Mouse (Mus musculus): ENCODE measurements around the gene Dnase2a.
"Not testable (repeated sequence)": the region's sequence is repeated elsewhere in the genome, so short reads cannot be mapped to it uniquely, and the experiment has no call there.

The Dnase2a gene

DNA sequence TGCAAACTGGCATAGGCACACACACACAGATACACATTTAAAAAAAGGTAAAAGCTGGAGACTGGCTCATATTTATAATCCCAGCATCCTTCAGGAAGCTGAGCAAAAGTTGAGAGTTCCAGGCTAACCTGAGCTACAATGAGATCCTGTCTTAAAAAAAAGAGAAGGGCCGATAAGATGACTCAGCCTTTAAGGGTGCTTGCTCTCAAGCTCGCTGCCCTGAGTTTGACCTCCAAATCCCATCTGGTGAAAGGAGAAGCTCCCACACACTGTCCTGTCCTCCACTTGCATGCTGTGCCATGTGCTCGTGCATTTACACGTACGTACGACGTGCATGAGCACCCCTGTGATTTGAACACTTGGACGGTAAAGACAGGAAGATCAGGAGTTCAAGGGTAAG is 867 bp upstream of the Dnase2a start:
- DNase-seq (ENCODE audit: low spot score in 2 of 2): no peak

DNA sequence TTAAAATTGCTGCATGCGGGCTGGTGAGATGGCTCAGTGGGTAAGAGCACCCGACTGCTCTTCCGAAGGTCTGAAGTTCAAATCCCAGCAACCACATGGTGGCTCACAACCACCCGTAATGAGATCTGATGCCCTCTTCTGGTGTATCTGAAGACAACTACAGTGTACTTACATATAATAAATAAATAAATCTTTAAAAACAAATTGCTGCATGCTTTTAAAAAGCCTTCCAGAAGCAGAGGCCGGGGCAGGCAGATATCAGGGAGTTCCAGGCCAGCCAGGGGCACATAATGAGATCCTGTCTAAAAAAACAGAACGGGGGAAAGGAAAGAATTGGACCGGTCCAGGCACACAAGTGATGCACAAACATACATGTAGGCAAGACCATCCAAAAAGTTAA is 381 bp upstream of the Dnase2a start:
- not testable (repeated sequence) for DNase-seq (ENCODE audit: low spot score in 2 of 2)

DNA sequence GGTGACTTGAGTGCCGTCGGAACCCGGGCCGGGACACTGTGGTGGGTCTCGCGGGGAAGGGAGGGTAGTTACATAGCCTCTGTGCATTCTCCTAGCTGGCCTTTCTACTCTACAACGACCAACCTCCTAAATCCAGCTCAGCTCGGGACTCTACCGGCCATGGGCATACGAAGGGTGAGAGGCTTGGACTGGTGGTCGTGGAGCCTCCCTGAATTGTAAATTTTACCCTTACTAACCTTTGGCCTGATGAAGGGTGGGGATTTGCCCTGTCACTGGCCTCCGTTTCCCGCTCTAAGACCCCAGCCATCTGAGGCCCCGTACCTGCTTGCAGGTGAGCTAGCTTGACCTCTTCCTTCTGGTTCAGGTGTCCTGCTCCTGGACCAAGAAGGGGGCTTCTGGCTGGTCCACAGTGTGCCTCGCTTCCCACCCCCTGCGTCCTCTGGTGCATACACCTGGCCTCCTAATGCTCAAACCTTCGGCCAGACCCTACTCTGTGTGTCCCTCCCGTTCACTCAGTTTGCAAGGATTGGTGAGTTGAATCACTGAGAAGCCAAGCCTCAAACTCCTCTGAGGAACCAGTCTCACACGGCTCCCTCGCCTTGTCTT is 905 bp downstream of the Dnase2a start:
- no peak for DNase-seq (ENCODE audit: low spot score in 2 of 2)

DNA sequence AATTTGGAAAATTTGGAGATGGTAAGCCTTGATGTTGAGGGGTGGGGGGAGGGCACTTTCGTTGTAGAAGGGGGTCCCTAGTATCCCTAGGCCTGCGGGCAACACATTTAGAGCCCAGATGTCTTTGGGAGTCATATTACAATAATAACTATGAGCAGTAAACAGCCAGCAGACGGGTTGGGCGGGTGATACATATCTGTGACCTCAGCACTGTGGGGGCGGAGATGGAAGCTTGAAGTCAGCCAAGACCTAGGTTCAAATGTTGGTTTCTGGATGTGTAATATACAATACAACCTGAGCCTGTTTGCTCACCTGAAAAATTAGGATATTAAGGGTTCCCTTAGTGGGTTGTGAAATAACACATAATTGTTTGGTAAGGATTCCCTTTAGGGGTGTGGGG is 1.6 kb downstream of the Dnase2a start:
- no peak for DNase-seq (ENCODE audit: low spot score in 2 of 2)

DNA sequence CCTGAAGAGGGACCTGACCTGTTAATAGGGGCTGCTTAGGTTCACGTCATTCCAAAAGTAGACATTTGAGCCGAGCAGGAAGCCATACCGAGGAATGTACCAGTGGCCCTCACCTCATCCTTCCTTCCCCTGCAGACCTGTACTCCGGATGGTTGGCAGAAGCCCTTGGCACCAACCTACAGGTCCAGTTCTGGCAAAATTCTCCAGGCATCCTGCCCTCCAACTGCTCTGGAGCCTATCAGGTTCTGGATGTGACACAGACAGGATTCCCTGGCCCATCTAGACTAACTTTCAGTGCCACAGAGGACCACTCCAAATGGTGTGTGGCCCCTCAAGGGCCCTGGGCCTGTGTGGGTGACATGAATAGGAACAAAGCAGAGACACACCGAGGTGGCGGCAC is 2.2 kb downstream of the Dnase2a start:
- no peak for DNase-seq (ENCODE audit: low spot score in 2 of 2)

DNA sequence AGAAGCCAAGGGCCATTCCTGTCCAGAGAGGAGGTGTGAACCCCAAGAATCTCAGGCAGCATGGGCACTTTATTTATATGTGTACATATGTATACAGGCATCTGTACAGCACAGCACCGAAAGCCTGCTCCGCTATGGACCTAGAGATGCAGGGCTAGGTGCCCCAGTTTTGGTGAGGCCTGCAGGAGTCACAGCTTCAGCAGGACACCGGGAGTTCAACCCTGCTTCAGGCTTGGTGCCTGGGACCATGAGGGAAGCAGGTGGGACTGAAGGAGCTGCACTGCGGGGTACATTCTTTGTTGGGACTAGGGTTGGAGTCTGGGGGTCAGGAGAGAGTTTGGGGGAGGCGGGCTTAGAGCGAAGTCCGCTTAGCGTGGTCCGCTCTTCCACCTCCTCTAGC is 3.5 kb downstream of the Dnase2a start:
- DNase-seq (ENCODE audit: low spot score in 2 of 2): no peak

DNA sequence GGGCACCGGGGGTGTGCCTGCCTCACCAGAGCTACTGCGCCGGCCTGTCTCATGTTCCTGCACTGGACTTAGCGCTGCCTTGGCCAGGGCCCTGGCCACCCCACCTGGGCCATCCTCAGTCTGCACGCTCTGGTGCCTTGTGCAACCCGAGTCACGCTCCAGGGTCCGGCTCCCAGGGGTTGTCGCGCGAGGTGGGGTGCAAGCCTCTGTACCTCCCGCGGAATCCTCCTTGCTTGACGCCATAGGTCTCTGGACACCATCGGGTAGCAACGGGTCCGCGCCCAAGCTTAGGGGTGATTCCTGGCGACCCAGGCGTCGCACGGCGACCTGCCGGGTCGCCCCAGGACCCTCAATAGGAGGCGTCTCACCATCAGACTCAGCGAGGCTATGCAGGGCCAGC is 4.0 kb downstream of the Dnase2a start:
- DNase-seq (ENCODE audit: low spot score in 2 of 2): no peak

DNA sequence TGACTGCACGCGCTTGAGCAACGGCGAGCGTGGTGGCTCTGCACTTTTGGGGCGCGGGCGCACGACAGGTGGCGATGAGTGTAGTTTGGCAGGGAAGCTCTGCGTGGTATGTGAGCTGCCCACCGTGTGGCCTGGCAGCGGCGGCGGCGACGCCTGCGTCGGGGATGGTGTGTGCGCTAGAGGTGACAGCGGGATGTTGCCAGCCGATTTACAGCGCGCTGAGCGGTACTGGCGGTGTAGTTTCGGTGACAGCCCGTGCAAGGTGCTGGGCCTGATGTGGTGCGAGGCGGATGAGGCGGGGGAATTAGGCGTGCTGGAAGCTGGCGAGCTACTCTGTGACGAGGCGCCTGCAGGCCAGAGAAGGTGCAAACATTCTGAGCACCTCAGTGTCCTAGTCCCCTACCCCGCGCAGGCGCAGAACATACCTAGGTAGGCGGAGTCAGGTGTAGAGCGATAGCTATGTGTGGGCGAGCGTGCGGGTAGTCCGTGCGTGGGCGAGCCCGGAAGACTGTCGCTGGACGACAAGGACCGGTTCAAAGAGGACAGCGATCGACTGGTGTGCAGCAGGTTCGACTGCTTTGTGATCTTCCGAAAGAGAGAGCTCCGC is 4.6 kb downstream of the Dnase2a start:
- DNase-seq (ENCODE audit: low spot score in 2 of 2): peak in 1 of 2 experiments; percentile 63

DNA sequence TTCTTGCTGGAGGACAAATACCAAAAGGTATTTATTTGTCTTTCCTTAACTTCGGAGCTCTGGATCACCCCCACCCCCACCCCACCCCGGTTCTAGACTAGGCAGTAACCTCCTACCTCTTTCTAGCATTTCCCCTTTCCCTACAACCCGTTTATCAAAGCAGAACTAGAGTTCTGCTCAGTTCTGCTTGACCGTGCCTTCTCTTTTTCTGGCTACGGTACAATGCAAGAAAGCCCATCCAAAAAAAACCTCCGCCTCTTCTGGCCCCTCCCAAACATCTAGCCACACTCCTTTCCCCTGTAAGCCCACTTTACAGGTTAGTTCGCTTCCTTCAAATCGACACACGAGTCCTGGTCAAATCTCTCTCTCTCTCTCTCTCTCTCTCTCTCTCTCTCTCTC is 5.1 kb downstream of the Dnase2a start:
- DNase-seq (ENCODE audit: low spot score in 2 of 2): no peak

DNA sequence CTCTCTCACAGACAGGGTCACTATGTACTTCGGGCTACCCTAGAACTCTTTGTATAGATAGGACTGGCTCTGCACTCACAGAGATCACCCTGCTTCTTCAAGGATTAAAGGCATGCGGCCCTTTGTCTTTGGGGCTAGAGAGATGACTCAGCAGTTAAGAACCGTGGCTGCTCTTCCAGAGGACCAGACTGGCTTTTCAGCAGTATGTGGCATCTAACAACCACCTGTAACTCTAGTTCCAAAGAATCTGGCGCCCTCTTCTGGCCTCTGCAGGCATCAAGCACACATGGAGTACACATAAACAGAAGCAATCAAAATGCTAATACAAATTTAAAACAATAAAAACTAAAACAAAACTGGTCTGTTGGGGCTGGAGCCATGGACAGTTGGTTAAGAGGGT is 5.6 kb downstream of the Dnase2a start:
- peak in 1 of 2 experiments; percentile 51 for DNase-seq (ENCODE audit: low spot score in 2 of 2)

DNA sequence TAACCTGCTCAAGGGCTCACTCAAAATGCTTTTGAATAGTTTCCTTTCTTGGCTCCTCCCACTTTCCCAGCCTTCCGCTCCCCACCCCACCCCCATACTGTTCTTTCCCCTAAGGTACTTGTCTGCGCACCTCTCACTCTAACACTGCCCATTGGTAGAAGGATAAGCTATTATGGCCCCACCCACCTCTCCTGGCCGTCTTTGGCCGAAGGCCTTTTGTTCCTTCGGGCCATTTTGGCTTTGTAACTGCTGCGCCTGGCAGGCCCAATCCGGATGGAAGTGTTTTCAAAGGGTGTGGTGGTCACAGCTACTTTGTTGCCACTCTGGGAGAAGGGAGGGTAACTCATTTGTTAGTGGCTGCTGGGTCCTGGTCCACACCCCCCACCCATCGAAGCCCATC is 6.9 kb downstream of the Dnase2a start:
- no peak for DNase-seq (ENCODE audit: low spot score in 2 of 2)

DNA sequence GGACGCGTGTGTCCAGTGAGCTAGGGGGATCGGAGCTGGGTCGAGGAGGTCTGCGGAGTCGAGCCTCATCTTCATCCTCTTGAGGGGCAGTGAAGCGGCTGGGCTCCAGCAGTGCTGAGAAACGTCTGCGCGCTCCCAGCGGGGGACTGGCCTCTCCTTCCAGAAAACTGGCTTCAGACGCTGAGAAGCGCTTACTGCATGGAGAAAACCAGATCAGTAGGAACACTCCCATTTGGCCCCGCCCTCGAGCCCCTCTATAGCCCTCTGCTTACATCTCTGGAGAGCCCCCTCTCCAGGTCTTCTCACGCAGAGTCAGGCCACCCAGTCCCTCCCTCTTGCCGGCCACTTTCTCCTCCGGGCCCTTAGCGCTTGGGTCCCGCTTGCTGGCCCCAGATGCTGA is 9.4 kb downstream of the Dnase2a start:
- no peak for DNase-seq (ENCODE audit: low spot score in 2 of 2)

DNA sequence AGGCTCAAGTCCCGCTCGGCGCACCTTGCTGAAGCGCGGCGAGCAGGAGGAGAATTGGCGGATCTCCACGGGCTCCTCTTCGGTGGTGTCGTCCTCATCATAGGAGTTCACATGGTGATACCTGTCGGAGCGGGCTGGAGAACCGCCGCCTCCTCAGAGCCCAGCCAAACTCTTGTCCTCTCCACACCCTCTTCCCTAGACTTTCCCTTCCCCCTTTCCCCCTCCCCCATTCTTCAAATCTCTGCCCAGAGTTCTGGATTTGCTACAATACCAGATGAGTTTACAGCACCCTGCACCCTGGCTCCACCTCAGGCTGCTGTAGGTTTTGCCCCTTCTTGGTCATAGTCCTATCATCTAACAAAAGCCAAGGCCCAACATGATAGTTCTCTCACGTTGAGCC is 10.3 kb downstream of the Dnase2a start:
- no peak for DNase-seq (ENCODE audit: low spot score in 2 of 2)

DNA sequence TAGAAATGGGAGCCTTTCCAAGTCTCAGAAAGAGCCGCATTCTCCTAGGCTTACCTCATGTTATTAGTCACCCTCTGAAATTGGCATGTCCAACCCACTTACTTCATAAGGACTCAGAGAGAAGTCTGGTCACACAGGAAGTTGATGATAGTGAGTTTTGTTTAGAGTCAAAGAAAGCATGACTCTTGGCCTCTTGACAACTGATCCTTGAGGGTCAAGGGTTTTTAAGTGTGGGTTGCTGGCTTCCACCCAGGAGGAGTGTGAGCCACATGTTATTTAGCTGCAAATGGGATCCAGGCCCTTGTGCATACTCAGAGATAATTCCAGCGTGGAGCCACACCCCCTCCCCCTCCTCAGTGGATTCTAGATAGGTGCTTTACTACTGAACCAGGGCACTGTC is 13.2 kb downstream of the Dnase2a start:
- no peak for DNase-seq (ENCODE audit: low spot score in 2 of 2)

DNA sequence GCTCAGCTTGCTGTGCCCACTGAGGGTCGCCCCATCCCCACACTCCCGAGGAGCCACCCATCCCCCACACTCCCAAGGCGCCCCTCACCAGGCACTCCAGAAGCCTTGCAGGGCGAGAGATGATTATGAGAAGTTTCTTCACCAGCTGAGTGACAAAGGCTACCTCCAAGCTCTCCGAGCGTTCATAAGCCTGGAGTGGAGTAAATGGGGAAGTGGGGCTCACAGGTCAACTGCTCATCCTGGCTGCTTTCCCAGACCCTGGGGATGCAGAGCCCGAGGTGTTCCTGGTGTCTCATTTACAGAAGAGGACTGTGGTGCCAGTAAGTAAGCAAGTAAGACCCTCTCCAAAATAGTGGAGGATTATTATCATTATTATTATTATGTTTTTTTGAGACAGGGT is 17.2 kb downstream of the Dnase2a start:
- no peak for DNase-seq (ENCODE audit: low spot score in 2 of 2)

DNA sequence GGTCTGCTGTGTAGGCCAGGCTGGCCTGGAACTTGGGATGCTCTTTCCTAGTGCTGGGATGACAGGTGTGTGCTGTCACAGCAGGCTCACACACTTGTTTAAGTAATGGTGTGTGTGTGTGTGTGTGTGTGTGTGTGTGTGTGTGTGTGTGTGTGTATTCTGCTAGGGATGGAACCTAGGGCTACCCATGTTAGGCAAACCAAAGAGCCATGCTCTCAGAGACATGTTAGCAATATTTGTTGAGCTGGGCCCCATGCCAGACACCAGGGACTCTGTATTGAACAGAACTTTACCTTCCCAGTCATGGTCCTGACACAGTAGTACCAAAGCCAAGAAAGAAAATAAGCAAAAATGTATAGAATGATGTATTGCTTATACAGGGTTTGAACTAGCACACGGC is 19.2 kb downstream of the Dnase2a start:
- DNase-seq (ENCODE audit: low spot score in 2 of 2): no peak

DNA sequence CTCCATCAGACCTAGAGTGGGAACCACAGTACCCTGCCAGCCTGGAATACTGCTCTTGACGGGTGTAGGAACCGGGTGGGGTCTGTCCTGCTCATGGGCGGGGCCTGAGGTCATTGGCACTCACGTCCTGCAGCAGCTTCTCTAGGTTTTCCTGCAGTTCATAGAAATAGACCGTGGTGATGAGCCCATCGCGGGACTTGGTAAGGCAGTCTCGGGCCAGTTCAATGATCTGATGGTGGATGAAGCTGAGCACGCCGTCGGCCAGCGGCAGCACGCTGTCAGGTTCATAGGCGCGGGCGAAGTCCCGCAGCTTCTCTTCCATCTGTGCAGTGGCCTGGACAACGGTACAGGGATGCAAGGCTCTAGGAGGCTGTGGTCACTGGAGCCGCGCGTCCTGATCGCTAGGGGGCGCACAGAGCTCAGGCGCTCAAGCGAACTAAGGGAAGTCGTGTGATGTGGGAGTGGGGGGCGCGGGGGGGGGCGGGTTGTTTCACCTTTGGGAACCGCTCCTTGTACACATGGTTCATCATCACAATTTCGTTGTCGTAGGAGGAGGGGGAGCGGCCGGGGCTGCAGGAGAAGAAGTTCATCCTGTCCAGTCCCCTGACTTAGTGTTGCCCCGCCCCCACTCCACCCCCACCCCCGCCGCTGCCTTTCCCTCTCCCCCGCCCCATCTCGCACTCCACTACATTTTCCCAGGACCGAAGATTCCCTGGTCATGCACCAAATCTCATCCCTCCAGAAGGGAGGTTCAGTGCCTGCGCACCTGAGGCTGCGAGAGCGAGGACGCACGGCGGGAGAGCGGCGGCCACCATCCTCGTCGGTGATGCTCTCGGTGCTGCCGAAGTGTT is 20.3 kb downstream of the Dnase2a start:
- DNase-seq (ENCODE audit: low spot score in 2 of 2): peak in 1 of 2 experiments; percentile 84

DNA sequence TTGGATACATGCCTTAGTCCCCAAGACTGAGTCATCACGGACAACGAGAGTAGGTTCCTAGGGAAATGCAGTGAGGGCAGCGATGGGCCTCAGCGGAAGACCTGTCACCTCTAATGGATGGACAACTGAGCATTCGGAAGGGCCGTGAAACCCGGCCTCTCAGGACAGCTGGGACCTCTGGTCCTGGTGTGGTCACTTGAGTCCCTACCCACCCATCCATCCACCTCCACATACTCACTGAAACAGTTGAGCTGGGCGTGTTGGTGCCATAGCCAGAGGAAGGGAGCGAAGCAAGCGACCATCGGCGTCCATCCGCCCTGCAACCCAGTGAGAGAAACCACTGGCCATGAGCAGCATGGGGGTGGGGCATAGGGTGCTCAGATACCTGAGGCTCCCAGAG is 22.2 kb downstream of the Dnase2a start:
- DNase-seq (ENCODE audit: low spot score in 2 of 2): no peak

DNA sequence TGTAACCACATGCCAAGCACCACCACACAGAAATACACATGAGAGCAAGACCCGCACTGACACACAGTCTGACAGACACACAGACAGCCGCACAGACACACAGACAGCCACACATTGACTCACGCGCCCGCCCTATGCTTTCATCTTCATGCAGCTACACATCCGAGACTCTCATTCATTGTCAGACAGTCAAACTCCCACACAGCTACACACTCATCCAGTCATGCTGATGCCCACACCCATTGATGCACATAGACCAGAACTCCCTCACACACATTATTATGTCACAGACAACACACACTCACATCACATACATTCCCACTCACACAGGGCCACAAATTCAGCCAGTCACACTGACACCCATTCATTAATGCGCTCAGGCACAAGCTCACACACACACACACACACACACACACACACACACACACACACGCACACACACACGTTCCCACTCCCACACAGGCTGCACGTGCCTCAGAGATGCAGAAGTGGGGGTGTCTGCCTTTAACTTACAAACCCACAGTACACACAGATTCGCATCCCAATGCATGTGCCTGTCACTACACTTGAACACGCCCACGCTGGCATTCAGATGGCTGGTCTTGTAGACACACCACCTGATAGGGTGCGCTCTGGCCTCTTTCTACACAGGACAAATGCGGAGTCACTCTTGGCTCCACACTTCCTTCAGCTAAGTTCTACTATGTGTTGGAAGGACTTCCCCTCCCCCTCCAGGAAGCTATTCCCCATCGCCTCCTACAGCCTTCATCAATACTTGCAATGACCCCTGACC is 25.6 kb downstream of the Dnase2a start:
- peak in 1 of 2 experiments; percentile 42 for DNase-seq (ENCODE audit: low spot score in 2 of 2)

DNA sequence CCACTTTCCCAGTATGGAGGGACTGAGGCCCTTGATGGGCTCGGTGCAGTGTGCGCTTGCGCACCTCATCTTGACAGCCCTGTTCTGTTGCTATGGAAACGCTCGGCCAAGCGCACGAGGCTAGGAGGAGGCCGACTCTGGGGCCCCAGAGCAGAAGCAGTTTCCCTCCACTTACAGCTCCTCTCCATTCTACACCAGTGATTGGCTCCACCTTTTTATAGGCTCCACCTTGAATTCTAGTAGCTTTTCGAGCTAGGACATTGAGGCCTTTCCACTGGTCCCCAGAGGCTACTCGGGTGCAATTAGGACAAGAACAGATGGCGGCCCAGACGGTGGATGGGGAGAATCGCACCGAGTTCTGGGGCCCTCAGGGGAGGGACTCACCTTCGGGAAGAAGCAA is 26.5 kb downstream of the Dnase2a start:
- DNase-seq (ENCODE audit: low spot score in 2 of 2): peak; percentile 76 to 79

DNA sequence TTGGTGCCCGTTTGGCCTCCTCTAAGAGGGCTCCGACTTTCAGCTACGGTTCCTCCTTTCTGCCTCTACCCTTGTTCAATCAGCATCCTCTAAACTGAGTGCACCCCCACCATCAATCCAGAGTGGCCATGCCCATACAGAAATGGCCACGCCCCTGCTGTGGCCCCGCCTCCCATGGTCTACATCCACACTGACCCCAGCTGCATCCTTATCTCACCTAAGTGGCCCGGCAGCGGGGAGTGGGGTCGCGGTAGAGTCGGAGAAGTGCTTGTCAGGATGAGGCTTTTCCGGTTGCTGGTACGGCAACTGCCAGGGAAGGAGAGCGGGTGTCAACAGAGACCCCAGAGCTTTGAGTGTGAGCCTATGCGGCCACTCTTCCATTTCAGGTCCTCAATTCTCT is 27.1 kb downstream of the Dnase2a start:
- DNase-seq (ENCODE audit: low spot score in 2 of 2): peak in 1 of 2 experiments; percentile 46

Measured in right cerebral cortex, postnatal 10 days (tissue).